Mouse (Mus musculus) liver, adult 2 months (tissue): Measurements from ENCODE around the gene Gga1.

ENCODE experiments used
- CTCF ChIP-seq: fragments of 200-500 bp; IDR thresholded peaks from 2 replicates; pipeline ENCODE4 v1.5.1; 2011; ENCODE audit warnings: low read depth, low read length, control low read depth
- POLR2A ChIP-seq: fragments of 200-500 bp; IDR thresholded peaks from 2 replicates; pipeline ENCODE4 v1.6.1; 2011; ENCODE audit warnings: low read length, control low read depth; ENCODE audit not compliant: insufficient read depth; ENCODE audit errors: extremely low read depth

GRCm38 (mm10) chr15:78859714-78860113, 17.3 kb upstream of the Gga1 start:
- TF ChIP-seq POLR2A = no peak
- no peak for TF ChIP-seq CTCF
